Comparison of ENCODE assay signal across 9 mouse cellular contexts in the genomic region with DNA sequence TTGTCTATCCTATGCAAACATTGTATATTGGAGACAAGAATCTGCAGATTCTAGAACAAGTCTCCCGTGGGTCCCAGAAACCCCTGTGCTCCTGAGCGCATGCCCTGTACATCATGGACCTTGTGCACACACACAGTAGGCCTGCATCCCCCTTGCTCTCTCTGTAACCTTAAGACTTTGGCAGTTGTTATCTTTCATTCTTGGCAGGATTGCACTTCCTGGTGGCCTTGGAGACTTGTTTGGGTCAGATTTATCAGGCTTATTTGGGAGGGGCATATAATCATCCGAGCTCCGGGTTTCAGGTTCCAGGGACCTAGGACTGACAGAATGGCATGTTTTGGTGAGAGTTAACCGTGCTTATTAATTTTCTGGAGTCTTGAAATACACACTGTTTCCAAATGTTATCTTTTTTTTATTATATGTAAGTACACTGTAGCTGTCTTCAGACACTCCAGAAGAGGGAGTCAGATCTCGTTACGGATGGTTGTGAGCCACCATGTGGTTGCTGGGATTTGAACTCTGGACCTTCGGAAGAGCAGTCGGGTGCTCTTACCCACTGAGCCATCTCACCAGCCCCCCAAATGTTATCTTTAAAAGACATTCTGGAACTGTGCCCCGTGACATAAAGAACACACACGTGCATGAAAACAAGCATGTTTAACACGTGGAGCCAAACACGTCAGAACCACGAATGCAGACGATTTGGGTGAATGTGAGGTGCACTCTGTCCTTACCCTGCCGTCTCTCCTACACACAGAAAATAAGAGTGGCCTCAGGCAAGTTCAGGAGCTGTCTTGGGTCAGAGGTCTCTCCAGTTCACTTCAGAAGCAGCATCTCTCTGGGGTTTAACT.
DNase-seq lines count a peak whose midpoint lies in the region; ATAC-seq and TF ChIP-seq lines count a peak whose summit lies in the region.
"Had no signal": no experiment of that assay in that cellular context is flagged by ENCODE, and none has a peak within 500 bp of the region (broad histone marks: within the 10 kb centered on the region; RNA-seq: fewer than 3 reads in every experiment).

No protein-coding gene starts in this region.

- 77% methylated on average over 16 of the region's 16 CpGs for WGBS in embryonic facial prominence, embryonic 15.5 days
- WGBS in liver, postnatal 0 days (ENCODE audit: insufficient replicate concordance) = 58% methylated on average over 16 of the region's 16 CpGs

- TF ChIP-seq CTCF in left cerebral cortex, adult 2 months (IDR thresholded peaks at IDR 0.05) = no peak
- TF ChIP-seq CTCF in liver, postnatal 0 days (IDR thresholded peaks at IDR 0.05; ENCODE audit: low read depth) = no peak

- no peaks in the 10 kb centered on the region for H3K27me3 ChIP-seq in embryonic facial prominence, embryonic 15.5 days
- no peaks in the 10 kb centered on the region for H3K27me3 ChIP-seq in liver, postnatal 0 days (ENCODE audit: insufficient read depth, low read length)

- intact Hi-C loops in left cerebral cortex, adult 2 months (cut with DNase I) = no loop called here
- intact Hi-C loops in left cerebral cortex, postnatal 10 days (cut with DNase I) = loop anchor here (5.0 to 10.0 kb wide), 2 partner anchors 167 to 239 kb away; partner anchors contain the start of gene Irf2bp2

- peak; percentile 34 for DNase-seq in adrenal gland, adult 2 months
- no peak for DNase-seq in adrenal gland, adult 8-10 months
- no peak for DNase-seq in left cerebral cortex, adult 2 months (ENCODE audit: extremely low spot score in 1 of 2, low spot score in 2 of 2)
- DNase-seq in left cerebral cortex, postnatal 10 days (ENCODE audit: extremely low spot score in 1 of 2, low spot score in 2 of 2) = no peak
- no peak for DNase-seq in liver, postnatal 0 days
- DNase-seq in layer of hippocampus, postnatal 25 days (ENCODE audit: extremely low spot score in 1 of 2, low spot score in 1 of 2) = no peak
- no peak for DNase-seq in right cerebral cortex, postnatal 4 days
- DNase-seq: gastrocnemius, postnatal 10 days had no signal

- H3K9me3 ChIP-seq in embryonic facial prominence, embryonic 15.5 days (replicated peaks) = no peaks in the 10 kb centered on the region
- no peaks in the 10 kb centered on the region for H3K9me3 ChIP-seq in liver, postnatal 0 days (ENCODE audit: low read length)

- H3K36me3 ChIP-seq in embryonic facial prominence, embryonic 15.5 days = no peaks in the 10 kb centered on the region
- no peaks in the 10 kb centered on the region for H3K36me3 ChIP-seq in liver, postnatal 0 days (replicated peaks; ENCODE audit: insufficient read depth, low read length)

- H3K4me2 ChIP-seq in embryonic facial prominence, embryonic 15.5 days (replicated peaks) = no peak overlapping the region
- no peak overlapping the region for H3K4me2 ChIP-seq in liver, postnatal 0 days (ENCODE audit: low read depth, low read length)

- no peak for ATAC-seq in embryonic facial prominence, embryonic 15.5 days (ENCODE audit: insufficient number of reproducible peaks, low FRiP score, low TSS enrichment, low read depth)
- no peak for ATAC-seq in liver, postnatal 0 days

- peaks cover 52% of the 10 kb centered on the region for H3K4me1 ChIP-seq in embryonic facial prominence, embryonic 15.5 days
- H3K4me1 ChIP-seq in liver, postnatal 0 days (ENCODE audit: insufficient read depth) = peaks cover 82% of the 10 kb centered on the region

- TF ChIP-seq EP300 in liver, postnatal 0 days (IDR thresholded peaks at IDR 0.05; ENCODE audit: low read depth) = no peak

- H3K4me3 ChIP-seq in left cerebral cortex, adult 2 months = no peak overlapping the region
- H3K4me3 ChIP-seq in embryonic facial prominence, embryonic 15.5 days (replicated peaks) = no peak overlapping the region
- no peak overlapping the region for H3K4me3 ChIP-seq in liver, postnatal 0 days (ENCODE audit: low read depth, low read length)

- no peak overlapping the region for H3K9ac ChIP-seq in embryonic facial prominence, embryonic 15.5 days
- no peak overlapping the region for H3K9ac ChIP-seq in liver, postnatal 0 days (replicated peaks)

- peak overlapping the region; percentile 32; the same call in 1 of the 2 replicates for H3K27ac ChIP-seq in left cerebral cortex, adult 2 months
- H3K27ac ChIP-seq in embryonic facial prominence, embryonic 15.5 days (replicated peaks) = peak overlapping the region; percentile 86
- peak overlapping the region; percentile 84 for H3K27ac ChIP-seq in liver, postnatal 0 days (ENCODE audit: low read depth)

Comparison
In these comparisons a context has a peak if more than half of its experiments do, and no peak if none do; other contexts are left out.
1. H3K27ac ChIP-seq: peak in every context shown above with its lines; median percentile 86 in embryonic facial prominence, embryonic 15.5 days; 84 in liver, postnatal 0 days; 32 in left cerebral cortex, adult 2 months.